Mouse (Mus musculus): ENCODE measurements around the gene Ankrd52.
"Not testable (repeated sequence)": the region's sequence is repeated elsewhere in the genome, so short reads cannot be mapped to it uniquely, and the experiment has no call there.

Gene Ankrd52

DNA sequence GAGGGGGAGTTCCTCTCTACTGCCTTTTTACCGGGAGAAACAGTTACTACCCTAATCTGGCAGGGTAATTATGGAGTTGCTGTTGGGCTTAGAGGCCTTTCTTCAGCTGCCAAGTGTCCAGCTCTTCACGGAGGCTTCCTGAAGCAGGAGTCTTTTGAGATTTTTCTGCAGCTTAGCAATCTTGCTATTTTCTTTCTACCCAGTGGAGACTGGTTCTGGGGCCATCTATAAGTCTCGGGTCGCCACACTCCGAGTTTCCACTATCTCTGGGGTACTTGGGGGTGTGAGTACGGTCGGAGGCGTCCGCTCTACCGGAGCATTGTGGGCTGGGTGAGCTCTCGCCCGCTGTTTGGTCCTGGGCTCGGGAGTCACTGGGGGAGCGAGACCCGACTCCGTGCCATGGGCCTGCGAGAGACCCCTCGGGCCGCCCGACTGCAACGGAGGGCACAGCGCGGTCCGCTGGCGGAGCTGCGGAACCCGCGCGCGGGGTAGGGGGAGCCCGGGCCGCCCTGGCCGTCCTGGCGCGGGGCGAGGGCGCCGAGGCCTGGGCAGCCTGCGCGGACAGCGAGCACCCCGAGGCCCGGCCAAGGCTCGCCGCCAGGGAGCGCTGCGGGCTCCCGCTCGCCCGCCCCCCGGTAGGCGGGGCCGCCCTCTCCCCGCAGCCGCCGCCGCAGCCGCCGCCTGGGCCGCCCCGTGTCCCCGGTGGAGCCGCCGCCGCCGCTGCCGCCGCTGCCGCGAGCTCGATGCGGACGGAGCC, at the start of gene Ankrd52:
TSS of gene Ankrd52 (plus strand) at position 661 of the 757 bp plus-strand sequence.
- no peak for DNase-seq (ENCODE audit: low read depth, low spot score)

DNA sequence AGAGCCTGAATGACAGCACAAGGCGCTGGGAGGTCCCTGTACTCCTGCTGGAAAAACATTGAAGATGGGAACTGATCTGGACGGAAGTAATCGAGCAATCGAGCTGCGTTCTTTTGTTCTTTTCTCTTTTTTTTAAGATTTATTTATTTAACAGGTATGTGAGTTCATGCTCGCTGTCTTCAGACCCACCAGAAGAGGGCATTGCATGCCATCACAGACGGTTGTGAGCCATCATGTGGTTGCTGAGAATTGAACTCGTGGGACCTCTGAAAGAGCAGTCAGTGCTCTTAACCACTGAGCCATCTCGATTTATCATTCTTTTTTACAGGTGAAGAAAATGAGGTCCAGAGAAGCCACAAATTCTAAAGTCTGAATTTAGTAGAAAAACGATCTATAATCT, 49.3 kb upstream of the Ankrd52 start:
- DNase-seq (ENCODE audit: low read depth, low spot score): no peak

DNA sequence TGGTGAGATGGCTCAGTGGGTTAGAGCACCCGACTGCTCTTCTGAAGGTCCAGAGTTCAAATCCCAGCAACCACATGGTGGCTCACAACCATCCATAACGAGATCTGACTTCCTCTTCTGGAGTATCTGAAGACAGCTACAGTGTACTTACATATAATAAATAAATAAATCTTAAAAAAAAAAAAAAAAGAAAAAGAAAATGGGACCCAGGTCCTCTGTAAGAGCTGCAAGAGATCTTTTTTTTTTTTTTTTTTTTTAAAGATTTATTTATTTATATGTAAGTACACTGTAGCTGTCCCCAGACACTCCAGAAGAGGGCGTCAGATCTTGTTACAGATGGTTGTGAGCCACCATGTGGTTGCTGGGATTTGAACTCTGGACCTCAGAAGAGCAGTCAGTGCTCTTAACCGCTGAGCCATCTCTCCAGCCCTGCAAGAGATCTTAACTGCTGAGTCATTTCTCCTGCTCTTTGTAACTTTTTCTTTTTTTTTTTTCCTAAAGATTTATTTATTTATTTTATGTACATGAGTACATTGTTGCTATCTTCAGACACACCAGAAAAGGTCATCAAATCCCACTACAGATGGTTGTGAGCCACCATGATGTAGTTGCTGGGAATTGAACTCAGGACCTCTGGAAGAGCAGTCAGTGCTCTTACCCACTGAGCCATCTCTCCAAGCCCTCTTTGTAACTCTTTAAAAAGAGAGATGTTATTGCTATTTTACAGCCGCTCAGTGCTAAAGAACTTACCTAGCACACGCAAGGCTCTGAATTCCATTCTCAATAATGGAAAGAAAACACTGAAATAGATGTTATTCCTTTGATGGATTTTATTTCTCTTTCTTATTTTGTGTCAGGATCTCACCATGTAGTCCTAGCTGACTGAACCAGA, 44.3 kb upstream of the Ankrd52 start:
- DNase-seq (ENCODE audit: low read depth, low spot score): not testable (repeated sequence)

DNA sequence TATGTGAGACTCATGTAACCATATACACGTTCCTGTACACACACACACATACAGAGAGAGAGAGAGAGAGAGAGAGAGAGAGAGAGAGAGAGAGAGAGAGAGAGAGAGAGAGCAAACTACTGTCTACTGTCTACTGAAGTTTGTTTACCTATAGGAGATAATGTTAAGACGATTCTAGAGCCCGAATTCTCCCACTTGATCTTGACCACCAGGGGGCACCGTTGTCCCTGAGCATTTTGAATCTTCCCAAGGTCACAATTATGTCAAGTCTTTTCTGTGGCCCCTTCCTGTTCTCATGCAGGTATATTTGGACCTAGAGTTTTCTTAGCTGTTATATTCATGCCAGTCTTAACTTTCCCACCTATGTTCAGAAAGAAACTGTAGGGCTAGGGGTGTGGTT, 41.3 kb upstream of the Ankrd52 start:
- no peak for DNase-seq (ENCODE audit: low read depth, low spot score)

DNA sequence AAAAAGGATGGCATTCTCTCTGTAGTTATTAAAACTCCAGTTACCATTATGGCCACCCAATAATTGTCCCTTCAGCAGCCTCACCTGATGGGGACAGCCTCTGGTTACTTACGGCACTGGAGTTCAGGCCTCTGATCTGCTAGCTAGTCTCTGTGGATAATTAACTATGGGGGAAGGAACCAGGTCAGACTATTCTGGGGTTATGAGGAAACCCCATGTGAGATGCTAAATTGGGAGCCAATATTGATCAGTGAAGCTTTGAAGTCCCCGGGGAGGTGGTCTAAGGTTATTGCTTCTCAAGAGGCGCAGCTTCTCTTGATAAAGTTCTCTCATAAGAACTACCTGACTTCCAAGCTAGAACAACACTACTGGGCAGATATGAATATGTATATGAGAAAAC, 40.7 kb upstream of the Ankrd52 start:
- no peak for DNase-seq (ENCODE audit: low read depth, low spot score)

DNA sequence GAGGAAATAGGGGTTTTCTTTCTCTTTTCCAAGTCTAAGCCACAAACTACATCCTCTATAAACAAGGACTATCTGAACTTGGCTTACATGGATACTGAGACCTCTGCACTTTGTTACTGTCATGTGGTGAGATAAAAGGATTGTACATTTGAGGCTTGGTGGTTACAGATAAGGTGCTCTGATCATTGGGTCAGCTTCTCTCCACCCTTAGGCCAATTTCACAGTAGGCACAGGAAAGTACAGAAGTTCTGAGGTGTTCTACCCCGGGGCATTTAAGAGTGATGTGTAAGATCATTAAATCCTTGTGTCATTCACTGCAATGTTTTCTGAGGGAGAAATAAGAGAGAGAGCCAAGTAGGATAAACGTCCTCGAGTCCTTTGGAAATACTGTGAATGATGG, 40.3 kb upstream of the Ankrd52 start:
- DNase-seq (ENCODE audit: low read depth, low spot score): no peak

DNA sequence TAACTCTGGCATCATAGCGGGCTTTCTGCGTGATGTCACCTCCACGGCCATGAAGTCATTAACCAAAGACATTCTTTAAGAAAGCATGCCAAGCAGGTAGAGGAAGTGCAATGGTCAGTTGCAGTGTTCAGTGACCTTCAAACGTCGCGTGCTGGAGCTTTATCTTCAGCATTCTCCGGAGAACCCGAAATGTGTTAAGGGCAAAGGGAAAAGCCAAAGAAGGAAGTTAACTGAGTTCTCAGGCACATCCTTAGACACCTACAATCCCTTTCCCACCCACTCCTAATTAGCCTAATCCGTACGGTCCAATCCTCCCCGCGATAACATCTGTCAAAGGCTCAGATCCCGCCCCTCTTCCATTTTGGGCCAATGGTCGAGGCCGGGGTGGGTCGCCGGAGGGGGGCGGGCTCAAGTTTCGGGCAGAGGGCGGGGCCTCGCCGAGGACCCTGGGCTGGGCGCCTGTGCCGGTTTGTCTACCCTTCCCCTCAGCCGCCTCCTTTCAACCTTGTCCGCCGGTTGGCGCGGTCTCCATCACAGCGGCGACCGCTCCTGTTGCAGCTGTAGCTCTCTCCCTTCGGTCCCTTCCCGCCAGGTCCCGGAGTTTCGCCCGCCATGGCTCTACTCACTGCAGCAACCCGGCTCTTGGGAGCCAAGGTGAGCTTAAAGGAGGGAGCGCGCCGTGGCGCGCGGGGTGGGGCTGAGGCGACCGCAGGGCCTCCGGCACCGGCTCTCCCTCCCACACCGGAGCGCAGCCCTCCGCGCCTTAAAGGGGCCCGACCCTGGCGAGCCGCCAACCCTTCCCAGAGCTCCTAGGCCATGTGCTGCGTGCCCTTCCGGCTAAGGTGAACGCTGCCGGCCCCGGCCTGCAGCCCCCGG, 39.4 kb upstream of the Ankrd52 start, which contains the start of gene Cs:
TSS of gene Cs (plus strand) at position 429 of the 876 bp plus-strand sequence.
- peak; percentile 96 for DNase-seq (ENCODE audit: low read depth, low spot score)

DNA sequence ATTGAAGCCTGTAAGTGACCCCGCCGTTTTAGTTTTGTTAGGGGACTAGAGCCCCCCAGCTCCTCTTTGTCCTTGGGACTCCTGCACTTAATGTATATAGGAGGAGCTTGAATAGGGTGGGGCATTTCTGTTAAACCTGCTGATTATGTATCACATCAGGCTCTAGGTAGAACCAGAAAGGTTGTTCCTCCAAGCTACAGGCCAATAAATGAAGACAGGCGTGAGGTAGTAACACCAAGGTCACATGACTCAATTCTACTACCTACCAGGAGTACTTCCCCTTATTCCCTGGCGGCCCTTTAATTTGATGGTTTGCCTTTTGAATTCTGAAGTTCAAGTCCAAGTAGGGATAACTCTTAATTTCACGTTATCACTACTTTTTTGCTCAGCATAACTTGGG, 38.5 kb upstream of the Ankrd52 start:
- DNase-seq (ENCODE audit: low read depth, low spot score): no peak

DNA sequence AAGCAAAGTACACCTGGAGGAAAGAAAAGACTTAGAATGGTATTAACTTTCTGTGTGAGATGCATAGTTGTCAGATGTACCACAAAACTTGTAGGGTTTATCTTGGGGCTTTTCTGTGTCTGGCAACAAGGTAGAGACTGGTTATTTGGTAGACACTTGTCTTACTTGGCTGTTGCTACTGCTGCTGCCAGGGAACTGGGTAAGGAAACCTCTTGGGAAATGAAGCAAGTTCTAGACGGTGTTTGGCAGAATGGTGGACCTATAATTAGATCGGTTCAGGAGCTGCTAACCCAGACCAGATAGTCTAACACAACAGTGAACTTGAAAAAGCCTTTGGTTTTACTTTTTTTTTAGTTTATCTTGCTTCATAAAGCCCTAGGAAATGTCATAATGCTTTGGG, 38.0 kb upstream of the Ankrd52 start:
- no peak for DNase-seq (ENCODE audit: low read depth, low spot score)

DNA sequence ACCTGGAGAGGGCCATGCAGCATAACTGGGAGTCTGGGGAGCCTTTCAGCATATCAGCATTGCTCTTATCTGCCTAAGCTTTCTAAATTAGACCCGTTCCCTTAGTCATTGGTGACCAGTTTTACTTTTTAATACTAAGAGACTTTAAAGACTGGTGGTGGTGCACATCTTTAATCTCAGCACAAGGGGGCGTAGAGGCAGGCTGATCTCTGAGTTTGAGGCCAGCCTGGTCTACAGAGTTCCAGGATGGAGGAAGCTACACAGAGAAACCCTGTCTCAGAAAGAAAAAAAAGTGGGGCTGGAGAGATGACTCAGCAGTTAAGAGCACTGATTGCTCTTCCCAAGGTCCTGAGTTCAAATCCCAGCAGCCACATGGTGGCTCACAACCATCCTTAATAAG, 36.7 kb upstream of the Ankrd52 start:
- no peak for DNase-seq (ENCODE audit: low read depth, low spot score)

DNA sequence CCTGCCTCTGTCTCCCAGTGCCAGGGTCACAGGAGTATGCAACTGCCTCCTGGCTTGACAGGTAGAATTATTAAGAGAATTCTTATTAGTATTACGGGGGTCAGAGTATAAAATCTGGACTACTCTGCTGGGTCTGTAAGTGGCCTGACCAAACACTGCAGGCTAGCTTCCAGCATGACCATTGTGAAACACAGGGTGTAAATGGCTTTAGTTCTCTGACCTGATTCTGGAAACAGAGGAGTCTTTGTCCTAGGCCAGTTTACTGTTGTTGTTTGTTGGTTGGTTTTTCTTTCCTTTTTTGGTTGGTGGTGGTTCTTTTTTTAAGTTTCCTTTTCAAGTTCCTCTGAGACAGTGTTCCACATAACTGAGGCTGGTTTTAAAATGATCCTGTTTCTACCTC, 33.5 kb upstream of the Ankrd52 start:
- DNase-seq (ENCODE audit: low read depth, low spot score): no peak

DNA sequence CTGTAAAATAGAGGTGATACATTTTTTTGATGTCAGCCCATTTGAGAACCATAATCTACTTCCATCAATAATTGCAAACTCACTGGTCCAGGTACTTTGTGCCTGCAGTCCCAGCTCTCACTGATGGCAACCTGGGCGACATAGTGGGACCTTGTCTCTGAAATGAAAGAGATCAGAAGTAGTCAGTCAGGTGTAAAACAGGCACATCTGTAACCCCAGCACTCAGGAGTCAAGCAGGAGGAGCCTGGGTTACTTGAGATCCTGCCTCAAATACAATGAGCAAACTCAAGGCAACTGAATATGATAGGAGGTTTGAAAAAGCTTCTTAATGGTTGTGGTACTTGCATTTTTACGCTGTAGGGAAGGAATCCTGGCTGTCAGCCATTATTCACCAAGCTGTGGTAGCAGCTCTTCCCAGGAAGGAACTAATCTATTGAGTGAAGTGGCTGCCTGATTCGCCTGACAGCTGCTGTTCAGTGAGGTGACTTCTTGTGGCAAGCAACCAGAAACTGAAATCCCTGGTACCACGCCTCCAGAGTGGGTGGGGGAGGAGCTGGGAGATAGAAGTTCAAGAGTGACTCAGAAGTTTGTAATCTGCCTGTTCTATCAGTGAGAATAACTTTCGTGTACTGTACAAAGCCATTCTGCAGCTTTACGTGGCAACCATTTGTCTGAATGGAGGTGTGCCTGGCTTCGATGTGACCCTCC, 32.2 kb upstream of the Ankrd52 start:
- no peak for DNase-seq (ENCODE audit: low read depth, low spot score)

DNA sequence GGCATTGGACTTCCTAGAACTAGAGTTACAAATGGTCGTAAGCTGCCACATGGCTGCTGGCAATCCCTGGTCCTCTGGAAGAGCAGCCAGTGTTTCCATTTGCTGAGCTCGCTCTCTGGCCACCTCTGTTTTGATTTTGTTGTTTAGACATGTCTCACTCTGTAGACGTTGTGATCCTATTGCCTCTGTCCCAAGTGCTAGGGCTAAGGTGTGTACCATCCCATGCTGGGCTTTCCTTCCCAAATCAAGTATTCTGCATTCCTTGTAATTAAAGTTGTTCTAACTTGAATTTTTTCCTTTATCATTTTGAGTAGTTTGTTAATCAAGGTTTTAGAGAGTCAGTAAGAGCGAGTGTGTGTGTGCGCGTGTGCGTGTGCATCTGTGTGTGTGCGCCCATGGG, 29.4 kb upstream of the Ankrd52 start:
- no peak for DNase-seq (ENCODE audit: low read depth, low spot score)

DNA sequence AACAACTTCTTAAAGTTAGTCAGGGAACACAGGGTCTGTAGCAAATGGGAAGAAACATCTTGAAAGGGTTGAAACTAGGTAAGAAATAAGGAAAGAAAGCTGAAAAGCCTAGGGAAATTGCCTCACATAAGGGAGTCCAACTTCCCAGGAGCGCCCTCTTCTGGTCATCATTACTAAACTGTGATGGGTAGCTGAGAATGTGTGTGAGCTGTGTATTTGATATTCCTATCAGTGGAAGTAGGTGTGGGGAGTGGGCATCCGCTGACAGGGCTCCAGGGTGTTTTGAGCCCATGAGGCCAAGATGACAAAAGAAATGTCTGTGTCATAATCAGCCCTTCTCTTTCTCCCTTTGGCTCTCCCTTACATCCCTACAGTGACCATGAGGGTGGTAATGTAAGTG, 18.1 kb upstream of the Ankrd52 start:
- no peak for DNase-seq (ENCODE audit: low read depth, low spot score)

DNA sequence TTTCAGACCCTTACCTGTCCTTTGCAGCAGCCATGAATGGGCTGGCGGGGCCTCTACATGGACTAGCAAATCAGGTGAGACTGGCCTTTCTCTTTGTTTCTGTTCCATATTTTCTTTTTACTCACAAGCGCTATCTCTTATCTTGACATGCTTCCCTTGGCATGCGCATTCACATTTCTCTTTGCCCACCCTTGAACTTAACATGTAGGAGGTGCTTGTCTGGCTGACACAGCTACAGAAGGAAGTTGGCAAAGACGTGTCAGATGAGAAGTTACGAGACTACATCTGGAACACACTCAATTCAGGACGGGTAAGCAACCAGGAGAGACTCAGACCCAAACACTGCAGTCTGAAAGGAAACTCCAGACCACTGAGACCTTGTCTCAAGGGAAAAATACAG, 17.7 kb upstream of the Ankrd52 start:
- no peak for DNase-seq (ENCODE audit: low read depth, low spot score)

DNA sequence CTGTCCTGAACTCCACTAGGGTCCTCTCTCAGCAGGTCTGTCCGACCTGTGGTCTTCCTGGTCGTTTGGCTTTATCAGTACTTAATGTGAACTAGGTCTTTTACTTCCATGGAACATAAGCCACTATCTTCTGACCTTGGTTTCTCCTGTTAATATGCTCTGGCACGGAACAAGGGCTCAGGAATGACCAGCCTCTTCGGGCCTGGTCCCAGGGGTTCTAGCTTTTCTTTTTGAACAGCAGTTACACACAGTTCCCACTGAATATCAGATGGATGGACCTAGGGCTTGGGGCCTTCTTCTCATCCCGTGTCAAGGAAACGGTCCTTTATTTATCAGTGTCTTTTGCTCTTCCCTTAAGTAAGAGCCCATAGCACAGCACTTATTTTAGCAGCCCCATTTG, 15.1 kb upstream of the Ankrd52 start:
- no peak for DNase-seq (ENCODE audit: low read depth, low spot score)

DNA sequence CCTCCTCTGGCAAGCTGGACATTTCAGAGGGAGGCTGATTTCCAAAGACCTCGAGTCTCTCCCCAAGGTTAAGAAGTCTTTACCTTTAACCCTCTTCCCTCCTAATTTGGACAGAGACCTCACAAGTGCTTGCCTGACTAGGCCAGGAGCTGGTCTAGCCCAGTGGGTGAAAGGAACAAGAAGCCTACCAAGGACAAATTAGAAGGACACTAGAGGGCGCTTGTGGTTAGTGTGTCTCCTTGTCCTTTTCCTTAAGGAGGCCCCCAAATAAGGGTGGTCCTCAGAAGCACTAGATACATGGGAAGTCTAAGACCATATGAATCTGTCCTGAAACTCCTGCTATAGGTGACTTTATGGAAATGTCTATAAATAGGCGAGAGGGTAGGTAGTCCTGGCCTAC, 14.3 kb upstream of the Ankrd52 start:
- no peak for DNase-seq (ENCODE audit: low read depth, low spot score)

DNA sequence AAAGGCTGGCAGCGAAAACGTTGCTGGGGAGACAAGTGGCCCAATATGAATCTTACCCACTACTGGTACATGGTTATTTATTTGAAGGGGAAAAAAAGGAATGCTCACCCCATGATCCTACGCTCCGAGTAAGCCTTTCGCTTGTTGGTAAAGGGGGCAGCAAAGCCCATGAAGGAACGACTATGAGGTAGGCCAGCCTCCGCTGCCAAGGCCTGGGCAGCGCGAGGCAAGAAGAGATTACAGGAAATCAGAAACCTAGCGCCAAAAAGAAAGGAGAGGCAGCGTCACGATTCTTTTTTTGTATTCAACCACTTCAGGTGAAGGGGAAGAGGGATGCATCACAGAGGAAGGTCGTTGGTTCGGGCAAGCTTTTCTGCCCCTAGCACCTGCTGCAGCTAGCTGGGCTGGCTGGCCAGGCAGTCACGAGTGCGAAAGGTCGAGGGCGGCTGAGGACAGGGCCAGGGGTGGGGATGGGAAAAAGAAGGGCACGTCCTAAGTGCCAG, 9.0 kb upstream of the Ankrd52 start:
- DNase-seq (ENCODE audit: low read depth, low spot score): no peak

DNA sequence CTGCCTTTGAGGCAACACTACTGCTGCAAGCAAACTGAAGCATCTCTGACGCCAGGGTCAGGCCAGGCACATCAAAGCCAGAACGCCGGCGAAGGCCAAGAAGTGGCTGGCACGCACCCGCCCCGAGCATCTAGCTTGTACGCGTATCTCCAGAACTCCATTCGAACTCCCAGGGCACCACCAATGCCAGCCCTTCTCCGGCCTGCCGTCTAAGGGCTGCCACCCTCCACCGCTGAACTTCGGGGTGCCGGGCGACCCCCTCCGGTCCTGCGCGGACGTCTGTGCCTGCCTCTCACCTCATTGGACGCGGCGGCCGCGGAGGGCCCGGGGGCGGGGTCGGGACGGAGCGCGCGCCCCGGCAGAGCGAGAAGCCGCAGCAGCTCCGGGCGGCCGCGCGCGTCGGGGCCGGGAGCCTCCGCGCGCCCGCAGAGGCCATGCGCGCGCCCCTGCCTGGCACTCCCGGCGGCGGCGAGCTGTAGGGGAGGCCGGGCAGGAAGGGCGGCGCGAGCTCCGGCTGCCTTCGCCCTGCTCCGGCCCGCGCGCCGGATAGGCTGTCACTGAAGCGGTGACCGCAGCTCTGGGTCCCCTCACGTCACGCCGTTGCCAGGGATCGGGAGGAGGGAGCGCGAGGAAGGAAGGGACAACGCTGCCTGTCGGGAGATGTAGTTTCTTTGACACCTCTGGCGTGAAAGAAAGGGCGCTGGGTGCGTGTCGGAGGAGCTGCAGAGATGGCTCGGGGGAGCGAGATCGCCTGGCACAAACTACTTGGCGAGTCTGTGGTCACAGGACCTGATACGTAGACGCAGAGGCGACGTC, 8.3 kb upstream of the Ankrd52 start, which contains the start of gene Coq10a:
TSS of gene Coq10a (minus strand) at position 596 of the 816 bp plus-strand sequence.
- peak; percentile 89 for DNase-seq (ENCODE audit: low read depth, low spot score)

DNA sequence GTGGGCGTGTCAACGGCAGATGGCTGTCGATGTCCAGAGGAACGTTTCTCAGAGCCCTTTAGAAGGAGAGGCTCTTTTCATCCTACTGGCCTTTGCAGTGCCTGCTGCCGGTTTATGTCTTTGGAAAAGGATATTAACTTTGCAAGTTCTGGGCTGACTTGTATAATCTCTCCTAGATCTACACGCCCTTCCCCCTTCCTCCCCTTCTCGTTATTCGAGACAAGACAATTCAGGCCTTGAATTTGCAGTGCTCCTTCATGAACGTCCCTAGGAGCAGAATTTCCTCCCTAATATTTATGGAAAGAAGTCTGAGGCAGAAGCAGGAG, 7.7 kb upstream of the Ankrd52 start:
- no peak for DNase-seq (ENCODE audit: low read depth, low spot score)
